24 mouse cellular contexts compared by ENCODE assay signal in the genomic region with DNA sequence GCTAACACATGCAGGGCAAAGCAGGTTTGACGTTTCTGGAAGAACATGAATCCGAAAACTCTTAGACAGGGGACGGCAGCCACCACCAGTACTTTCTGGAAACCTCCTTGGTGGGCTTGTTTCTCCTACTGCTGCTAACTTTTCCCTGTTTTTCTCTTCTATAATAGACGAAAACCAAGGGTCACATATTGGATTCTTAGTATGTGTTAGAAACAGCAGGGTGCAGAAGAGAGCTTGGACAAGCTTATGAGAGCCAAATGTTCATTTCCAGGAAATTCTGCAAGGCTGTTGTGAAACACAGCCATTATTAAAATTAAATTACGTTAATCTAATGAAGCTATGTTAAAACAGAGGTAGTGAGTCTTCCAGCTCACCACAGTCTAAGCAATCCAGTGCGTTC.
DNase-seq lines count a peak whose midpoint lies in the region; ATAC-seq and TF ChIP-seq lines count a peak whose summit lies in the region.
"Had no signal": no experiment of that assay in that cellular context is flagged by ENCODE, and none has a peak within 500 bp of the region (broad histone marks: within the 10 kb centered on the region; RNA-seq: fewer than 3 reads in every experiment).

No protein-coding gene starts in this region.

- H3K27ac ChIP-seq in lung, postnatal 0 days (ENCODE audit: low read length): no peak overlapping the region
- no peak overlapping the region for H3K27ac ChIP-seq in stomach, postnatal 0 days (replicated peaks)
- H3K27ac ChIP-seq: embryonic facial prominence, embryonic 13.5 days; embryonic facial prominence, embryonic 15.5 days; forebrain, embryonic 10.5 days; forebrain, embryonic 12.5 days had no signal

- peak; percentile 55 for DNase-seq in lung, postnatal 0 days (ENCODE audit: low spot score)
- no peak for DNase-seq in lung, adult 2 months
- peak; percentile 74 for DNase-seq in MN1 (ENCODE audit: low spot score)
- no peak for DNase-seq in stomach, postnatal 0 days (ENCODE audit: low spot score)
- no peak for DNase-seq in gastrocnemius, postnatal 4 days (ENCODE audit: low spot score in 2 of 2)
- DNase-seq: adrenal gland, adult 8-10 months; adrenal gland, postnatal 14 days; adrenal gland, postnatal 36 days; cerebellum, adult 11 months; cerebellum, adult 18-20 months; cerebellum, adult 8-10 months; cerebellum, adult 9-11 months; cerebellum, postnatal 14 days; cerebellum, postnatal 36 days; embryo, embryonic 11 days had no signal

- no peak for ATAC-seq in lung, postnatal 0 days
- ATAC-seq in stomach, postnatal 0 days (ENCODE audit: low FRiP score, low TSS enrichment): no peak
- ATAC-seq: activated CD4-positive, CD25-positive, alpha-beta regulatory T cell, adult 4 months; forebrain, embryonic 14.5 days; forebrain, embryonic 16.5 days; Patski had no signal

- H3K36me3 ChIP-seq in lung, postnatal 0 days (ENCODE audit: insufficient read depth, low read length): no peaks in the 10 kb centered on the region
- H3K36me3 ChIP-seq in stomach, postnatal 0 days (ENCODE audit: control insufficient read depth, insufficient read depth, low read length): no peaks in the 10 kb centered on the region
- H3K36me3 ChIP-seq: embryonic facial prominence, embryonic 13.5 days; embryonic facial prominence, embryonic 15.5 days; forebrain, embryonic 10.5 days; forebrain, embryonic 12.5 days had no signal

- H3K4me3 ChIP-seq in lung, postnatal 0 days (ENCODE audit: low read depth, low read length): no peak overlapping the region
- no peak overlapping the region for H3K4me3 ChIP-seq in lung, adult 2 months (replicated peaks; ENCODE audit: extremely low read depth, low read depth, low read length)
- H3K4me3 ChIP-seq in stomach, postnatal 0 days (ENCODE audit: low read depth, low read length): no peak overlapping the region
- H3K4me3 ChIP-seq: embryonic facial prominence, embryonic 13.5 days; embryonic facial prominence, embryonic 15.5 days; erythroblast, embryonic 14.5 days; forebrain, embryonic 10.5 days; forebrain, embryonic 12.5 days had no signal

- no peak for TF ChIP-seq POLR2A in lung, adult 2 months (IDR thresholded peaks at IDR 0.05; ENCODE audit: borderline replicate concordance, extremely low read depth, low read depth, low read length)

- no peak for TF ChIP-seq CTCF in lung, postnatal 0 days (IDR thresholded peaks at IDR 0.05)
- TF ChIP-seq CTCF in lung, adult 2 months (IDR thresholded peaks at IDR 0.05; ENCODE audit: insufficient read depth, low read length): no peak
- peak; percentile 8; the same call in 1 of the 2 replicates for TF ChIP-seq CTCF in stomach, postnatal 0 days (IDR thresholded peaks at IDR 0.05; ENCODE audit: low read depth)

- no peak overlapping the region for H3K9ac ChIP-seq in lung, postnatal 0 days (replicated peaks; ENCODE audit: low read depth)
- no peak overlapping the region for H3K9ac ChIP-seq in stomach, postnatal 0 days (ENCODE audit: low read length)
- H3K9ac ChIP-seq: embryonic facial prominence, embryonic 13.5 days; embryonic facial prominence, embryonic 15.5 days; forebrain, embryonic 12.5 days had no signal

- H3K9me3 ChIP-seq in lung, postnatal 0 days (ENCODE audit: low read length): no peaks in the 10 kb centered on the region
- H3K9me3 ChIP-seq in stomach, postnatal 0 days (ENCODE audit: control insufficient read depth, low read length): no peaks in the 10 kb centered on the region
- H3K9me3 ChIP-seq: embryonic facial prominence, embryonic 13.5 days; embryonic facial prominence, embryonic 15.5 days; forebrain, embryonic 12.5 days had no signal

- H3K27me3 ChIP-seq in lung, postnatal 0 days (replicated peaks; ENCODE audit: insufficient read depth, low read length): no peaks in the 10 kb centered on the region
- no peaks in the 10 kb centered on the region for H3K27me3 ChIP-seq in stomach, postnatal 0 days (ENCODE audit: control insufficient read depth, insufficient read depth, low read length)
- H3K27me3 ChIP-seq: embryonic facial prominence, embryonic 13.5 days; embryonic facial prominence, embryonic 15.5 days; forebrain, embryonic 12.5 days; Patski had no signal

- no peak overlapping the region for H3K4me2 ChIP-seq in lung, postnatal 0 days (replicated peaks; ENCODE audit: low read depth, low read length)
- no peak overlapping the region for H3K4me2 ChIP-seq in stomach, postnatal 0 days (replicated peaks; ENCODE audit: low read depth)
- H3K4me2 ChIP-seq: embryonic facial prominence, embryonic 13.5 days; embryonic facial prominence, embryonic 15.5 days; forebrain, embryonic 12.5 days had no signal

- 81% methylated on average over 6 of the region's 6 CpGs for WGBS in lung, postnatal 0 days
- WGBS in lung, adult 2 months: 80% methylated on average over 6 of the region's 6 CpGs
- WGBS in stomach, postnatal 0 days: 85% methylated on average over 6 of the region's 6 CpGs

- 0 out of 2 replicates have a peak, but pooled peaks have one; percentile 11 for TF ChIP-seq EP300 in lung, postnatal 0 days (IDR thresholded peaks at IDR 0.05)
- no peak for TF ChIP-seq EP300 in stomach, postnatal 0 days (optimal IDR thresholded peaks at IDR 0.05)

- H3K4me1 ChIP-seq in lung, postnatal 0 days (ENCODE audit: insufficient read depth, low read depth, low read length): no peaks in the 10 kb centered on the region
- H3K4me1 ChIP-seq in lung, adult 2 months (ENCODE audit: control insufficient read depth, insufficient read depth, low read length): no peaks in the 10 kb centered on the region
- no peaks in the 10 kb centered on the region for H3K4me1 ChIP-seq in stomach, postnatal 0 days (replicated peaks; ENCODE audit: control insufficient read depth, insufficient read depth)
- H3K4me1 ChIP-seq: embryonic facial prominence, embryonic 15.5 days had no signal

Comparison
In these comparisons a context has a peak if more than half of its experiments do, and no peak if none do; other contexts are left out.
1. DNase-seq: peak in lung, postnatal 0 days (single experiment) and MN1 (single experiment); none in lung, adult 2 months (single experiment), stomach, postnatal 0 days (single experiment) and gastrocnemius, postnatal 4 days (0 of 2).